Mouse (Mus musculus): ENCODE results near the gene Gm2564. TPM values are rescaled to one million over a fixed set of nuclear protein-coding genes. Genes with fewer than 3 reads are reported as not detected.
"Not testable (repeated sequence)": the region's sequence is repeated elsewhere in the genome, so short reads cannot be mapped to it uniquely, and the experiment has no call there.

Gene Gm2564
- 3.0 and 4.8 TPM in 2 replicates for polyA plus RNA-seq (2012; rRNA removed)

- no CpG with 5 or more reads among the region's 8 CpGs for WGBS
- not testable (repeated sequence) for DNase-seq (ENCODE audit: low read depth, low spot score)
These were observed at the start of gene Gm2564 for GRCm38 (mm10) chr4:42629419-42629818. TSS of gene Gm2564 (plus strand) at chr4:42629719.

DNA sequence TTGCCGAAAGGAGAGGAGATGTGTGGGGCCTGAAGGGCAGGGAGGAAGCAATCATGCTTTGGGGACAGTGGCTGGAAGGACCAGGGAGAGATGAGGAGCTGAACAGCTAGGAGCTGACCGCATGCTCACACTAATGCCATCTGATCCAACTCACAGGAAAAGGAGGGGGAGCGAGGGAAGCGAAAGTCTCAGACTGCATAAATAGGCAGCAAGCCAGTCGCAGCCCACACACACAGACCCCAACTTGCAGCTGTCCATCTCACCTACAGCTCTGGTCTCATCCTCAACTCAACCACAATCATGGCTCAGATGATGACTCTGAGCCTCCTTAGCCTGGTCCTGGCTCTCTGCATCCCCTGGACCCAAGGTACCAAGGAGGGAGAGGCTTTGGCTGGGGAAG is 17.6 kb upstream of the Gm2564 start, which contains the start of gene Gm10591:
Gene Gm10591, plus strand, starts transcription at position 301 of the 400 bp plus-strand sequence.
- DNase-seq (ENCODE audit: low read depth, low spot score): not testable (repeated sequence)
- no CpG with 5 or more reads among the region's 5 CpGs for WGBS

GRCm38 (mm10) chr4:42654951-42655350 is 25.4 kb downstream of the Gm2564 start, which contains the start of gene Ccl27b:
TSS of gene Ccl27b (plus strand) at chr4:42655251.
- WGBS: no CpG with 5 or more reads among the region's 9 CpGs
- not testable (repeated sequence) for DNase-seq (ENCODE audit: low read depth, low spot score)

GRCm38 (mm10) chr4:42661793-42662192 is 32.3 kb downstream of the Gm2564 start, which contains the start of gene Il11ra2:
TSS of gene Il11ra2 (minus strand) at chr4:42661893.
- not testable (repeated sequence) for DNase-seq (ENCODE audit: low read depth, low spot score)
- no CpG with 5 or more reads among the region's 3 CpGs for WGBS

GRCm38 (mm10) chr4:42675415-42675814 is 45.9 kb downstream of the Gm2564 start:
- not testable (repeated sequence) for DNase-seq (ENCODE audit: low read depth, low spot score)
- no CpG with 5 or more reads among the region's 4 CpGs for WGBS

GRCm38 (mm10) chr4:42679365-42679764 is 49.8 kb downstream of the Gm2564 start:
- DNase-seq (ENCODE audit: low read depth, low spot score): not testable (repeated sequence)
- no CpG with 5 or more reads among the region's 7 CpGs for WGBS

DNA sequence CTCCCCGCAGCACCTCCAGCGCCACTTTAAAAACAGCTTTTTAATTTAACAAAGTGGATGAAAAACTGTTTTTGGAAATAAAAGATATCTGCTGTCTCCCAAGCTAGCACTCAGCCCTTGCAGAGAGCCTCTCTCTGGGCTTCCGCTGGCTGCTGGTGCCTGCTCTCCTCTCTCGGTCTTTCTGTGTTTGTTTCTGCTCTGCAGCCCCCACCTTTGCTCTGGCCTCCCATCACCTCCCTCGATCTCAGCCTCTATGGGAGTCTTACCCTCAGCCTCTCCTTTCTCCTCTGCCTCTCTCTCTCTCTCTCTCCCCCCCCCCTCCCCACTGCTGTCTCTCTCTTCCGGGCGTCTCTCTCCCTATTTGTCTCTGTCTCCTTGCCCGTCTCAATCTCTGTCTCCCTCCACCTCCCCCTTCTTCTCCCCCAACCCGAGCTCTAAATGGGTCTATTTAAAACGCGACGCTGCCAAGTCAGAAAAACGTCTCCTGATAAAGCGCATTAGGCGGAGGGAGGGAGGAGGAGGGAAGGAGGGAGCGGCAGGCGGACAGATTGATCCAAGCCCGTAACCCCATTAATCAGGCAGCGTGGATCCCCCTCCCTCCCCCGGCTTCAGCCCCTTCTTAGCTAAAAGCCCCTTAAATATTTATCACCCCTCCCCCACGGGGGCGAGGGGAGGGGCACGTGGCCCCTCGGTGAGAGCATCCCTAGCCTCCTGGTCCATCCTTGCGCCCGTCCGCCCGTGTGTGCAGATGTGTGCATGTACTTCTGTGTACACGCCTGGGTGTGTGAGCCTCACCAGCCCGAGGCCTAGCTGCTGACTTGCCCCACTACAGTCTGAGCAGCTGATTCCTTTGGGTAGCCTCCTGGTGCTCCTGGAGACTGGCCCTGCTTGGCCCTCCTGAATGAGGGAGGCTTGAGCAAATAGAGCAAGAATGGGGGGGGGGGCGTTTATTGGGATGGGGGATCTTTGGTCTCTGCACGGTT is 51.1 kb downstream of the Gm2564 start:
- not testable (repeated sequence) for DNase-seq (ENCODE audit: low read depth, low spot score)
- WGBS: no CpG with 5 or more reads among the region's 32 CpGs

Other genes with a start within 250 kb of the Gm2564 start
- gene Gm21586, start 190.3 kb upstream of the Gm2564 start, polyA plus RNA-seq (2012; rRNA removed): not detected in 2 replicates
- gene Gm2163, start 163.0 kb upstream of the Gm2564 start, polyA plus RNA-seq (2012; rRNA removed): 0.05 TPM in 2 replicates
- gene Fam205a2, start 101.5 kb upstream of the Gm2564 start, polyA plus RNA-seq (2012; rRNA removed): 0.05 TPM in 2 replicates
- 0.51 TPM in 1 of 2 replicates, not detected in the other for gene Gm10591, start 17.5 kb upstream of the Gm2564 start, polyA plus RNA-seq (2012; rRNA removed)
- not detected in 2 replicates for gene Ccl27b, start 25.5 kb downstream of the Gm2564 start, polyA plus RNA-seq (2012; rRNA removed)
- not detected in 2 replicates for gene Il11ra2, start 32.2 kb downstream of the Gm2564 start, polyA plus RNA-seq (2012; rRNA removed)
- not detected in 2 replicates for gene 4930578G10Rik, start 105.8 kb downstream of the Gm2564 start, polyA plus RNA-seq (2012; rRNA removed)
- 13.6 and 28.6 TPM in 2 replicates for gene Ccl19, start 126.9 kb downstream of the Gm2564 start, polyA plus RNA-seq (2012; rRNA removed)
- 75.8 and 122 TPM in 2 replicates for gene Ccl21a, start 144.3 kb downstream of the Gm2564 start, polyA plus RNA-seq (2012; rRNA removed)
- 0.02 TPM in 1 of 2 replicates, not detected in the other for gene Fam205a1, start 224.2 kb downstream of the Gm2564 start, polyA plus RNA-seq (2012; rRNA removed)
- gene Gm12394, start 227.1 kb downstream of the Gm2564 start, polyA plus RNA-seq (2012; rRNA removed): not detected in 2 replicates
- not detected in 2 replicates for gene Fam205c, start 244.5 kb downstream of the Gm2564 start, polyA plus RNA-seq (2012; rRNA removed)

Data from large intestine, adult 2 months (tissue).